Mouse (Mus musculus) stomach, postnatal 0 days (tissue): ENCODE measurements around the gene Atp6v1a.

Source experiments
- CTCF ChIP-seq: IDR thresholded peaks from 2 replicates; pipeline ENCODE4 v1.5.1; 2016; ENCODE audit warnings: antibody characterized with exemption, low read depth, mild to moderate bottlenecking, moderate library complexity
- EP300 ChIP-seq: optimal IDR thresholded peaks from 2 replicates; pipeline ENCODE3; 2016; ENCODE audit warnings: antibody characterized with exemption

DNA sequence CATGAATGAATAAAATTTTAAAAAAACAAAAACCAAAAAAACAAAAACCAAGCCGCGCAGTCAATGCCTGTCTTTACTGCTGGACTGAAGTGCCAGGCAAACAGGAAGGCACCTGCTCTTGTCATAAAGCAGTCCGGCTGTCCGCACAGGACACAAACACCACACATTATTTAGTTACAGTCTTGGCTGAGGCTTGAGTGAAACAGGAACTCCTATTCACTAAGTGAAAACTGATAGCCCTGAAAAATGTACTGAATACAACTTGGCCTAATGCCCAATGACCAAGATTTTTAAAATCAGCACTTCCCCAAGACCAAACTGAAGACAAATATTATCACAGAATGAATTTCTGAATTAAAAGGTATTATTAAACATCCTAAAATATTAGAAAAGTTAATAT lies 13.1 kb downstream of the Atp6v1a start:
- TF ChIP-seq CTCF (no peak), EP300 (no peak)
